Mouse (Mus musculus): ENCODE data around the gene Fat3.

DNA sequence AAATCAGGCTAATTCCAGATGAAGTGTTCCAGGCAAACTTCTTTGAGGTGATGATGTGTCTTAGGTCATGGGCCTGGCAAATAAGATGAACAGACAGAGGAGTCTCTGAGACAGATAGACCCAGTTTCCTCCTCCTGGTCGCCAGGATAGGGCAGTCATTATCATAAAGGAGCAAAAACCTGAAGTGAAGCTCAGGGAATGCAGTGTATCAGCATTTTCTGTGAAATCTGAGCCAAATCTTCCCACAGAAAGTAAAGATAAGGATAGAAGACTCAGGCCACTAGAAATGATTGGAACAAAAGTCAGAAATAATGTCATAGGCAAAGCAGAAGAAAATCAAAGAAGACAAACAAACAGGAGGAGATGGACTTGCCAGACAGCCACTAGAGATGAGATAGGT, 287.8 kb downstream of the Fat3 start:
- no peak for TF ChIP-seq USF1 (IDR thresholded peaks at IDR 0.05; ENCODE audit: low read depth)
- TF ChIP-seq CTCF (IDR thresholded peaks at IDR 0.05; ENCODE audit: control insufficient read depth, insufficient read depth, insufficient read length), result no peak
- no peak for TF ChIP-seq MAX (IDR thresholded peaks at IDR 0.05)
- TF ChIP-seq MYOD1 (IDR thresholded peaks at IDR 0.05; ENCODE audit: control insufficient read depth, insufficient read length, low read depth), result no peak
- no peak for TF ChIP-seq MYOG (IDR thresholded peaks at IDR 0.05; ENCODE audit: control insufficient read depth, extremely low read depth, insufficient read length)

Measured in C2C12 (cell line).